Mouse (Mus musculus) liver, postnatal 0 days (tissue): Measurements from ENCODE around the gene Tsen54.

Source experiments
- CTCF ChIP-seq: sonication (generic); IDR thresholded peaks from 2 replicates; pipeline ENCODE4 v1.5.1; 2016; ENCODE audit warnings: antibody characterized with exemption, low read depth
- EP300 ChIP-seq: IDR thresholded peaks from 2 replicates; pipeline ENCODE4 v1.6.1; 2016; ENCODE audit warnings: antibody characterized with exemption, low read depth, mild to moderate bottlenecking

- TF ChIP-seq EP300 (no peak), CTCF (no peak)
These were observed 48.1 kb upstream of the Tsen54 start for GRCm38 (mm10) chr11:115766356-115766943.
